Mouse (Mus musculus) stomach, postnatal 0 days (tissue): ENCODE results near the gene Mex3b. TPM values are rescaled to one million over a fixed set of nuclear protein-coding genes. Genes with fewer than 3 reads are reported as not detected.

ENCODE experiments used
- ATAC-seq: fragments of 200-750 bp; cut with Nextera tagmentation; 2 replicates; pipeline ENCODE4 v1.8.0; 2017; ENCODE audit not compliant: low FRiP score, low TSS enrichment
- DNase-seq: peaks from one replicate; pipeline ENCODE4 v3.0.0-alpha.2; 2016; ENCODE audit warnings: low spot score
- H3K27ac ChIP-seq: fragments of 300-500 bp; sonication (generic); replicated peaks from 2 replicates; pipeline ENCODE4 v1.5.1; 2014; ENCODE audit warnings: mild to moderate bottlenecking, control low read depth
- H3K27me3 ChIP-seq: fragments of 300-500 bp; sonication (generic); 2 replicates; pipeline ENCODE4 v1.6.1; 2014; ENCODE audit warnings: low read length; ENCODE audit not compliant: control insufficient read depth, insufficient read depth
- H3K36me3 ChIP-seq: fragments of 300-500 bp; sonication (generic); 2 replicates; pipeline ENCODE4 v1.6.1; 2014; ENCODE audit warnings: low read length, mixed read lengths; ENCODE audit not compliant: control insufficient read depth, insufficient read depth
- H3K4me1 ChIP-seq: fragments of 300-500 bp; sonication (generic); replicated peaks from 2 replicates; pipeline ENCODE4 v1.6.1; 2014; ENCODE audit warnings: antibody characterized with exemption; ENCODE audit not compliant: control insufficient read depth, insufficient read depth
- H3K4me2 ChIP-seq: fragments of 300-500 bp; sonication (generic); replicated peaks from 2 replicates; pipeline ENCODE4 v1.6.1; 2014; ENCODE audit warnings: low read depth, mild to moderate bottlenecking, control low read depth, moderate library complexity
- H3K4me3 ChIP-seq: fragments of 300-500 bp; sonication (generic); 2 replicates; pipeline ENCODE4 v1.5.1; 2014; ENCODE audit warnings: low read depth, low read length, control low read depth
- H3K9ac ChIP-seq: fragments of 300-500 bp; sonication (generic); 2 replicates; pipeline ENCODE4 v1.6.1; 2014; ENCODE audit warnings: mild to moderate bottlenecking, low read length, control low read depth, mixed read lengths
- H3K9me3 ChIP-seq: fragments of 300-500 bp; sonication (generic); 2 replicates; pipeline ENCODE4 v1.6.1; 2016; ENCODE audit warnings: low read length; ENCODE audit not compliant: control insufficient read depth
- CTCF ChIP-seq: IDR thresholded peaks from 2 replicates; pipeline ENCODE4 v1.5.1; 2016; ENCODE audit warnings: antibody characterized with exemption, low read depth, mild to moderate bottlenecking, moderate library complexity
- EP300 ChIP-seq: optimal IDR thresholded peaks from 2 replicates; pipeline ENCODE3; 2016; ENCODE audit warnings: antibody characterized with exemption
- WGBS: fragments of 180-500 bp; shearing (Covaris S2); extraction: QIAGEN DNeasy Blood & Tissue Kit; methylation state at CpG from one replicate; pipeline ENCODE4 v1.1.7; 2014; 5-methylcytosine and 5-hydroxymethylcytosine counted together
- polyA plus RNA-seq: library from polyadenylated mRNA; unstranded; fragments of >200 nt; fragmentation: Nextera tagmentation; extraction: Ambion mirVana; gene quantifications from 2 replicates; pipeline ENCODE4 v1.2.1, GENCODE M21; 2015

The Mex3b gene
- polyA plus RNA-seq, 1 experiment from 2014 or later: 2.8 TPM

- ATAC-seq (no peak), DNase-seq (peak; percentile 42)
- Histone ChIP-seq H3K27ac (no peak overlapping the region), H3K9ac (peak overlapping the region; percentile 77), H3K4me2 (peak overlapping the region; percentile 72), H3K27me3 (no peaks in the 10 kb centered on the region), H3K36me3 (no peaks in the 10 kb centered on the region), H3K9me3 (no peaks in the 10 kb centered on the region), H3K4me3 (peak overlapping the region; percentile 74), H3K4me1 (peaks cover 9% of the 10 kb centered on the region; the same call in 1 of the 2 replicates)
- TF ChIP-seq CTCF: no peak
- TF ChIP-seq EP300: no peak
- whole genome bisulfite sequencing: 18% methylated on average over 56 of the region's 56 CpGs
These were observed 2.4 kb downstream of the Mex3b start for GRCm38 (mm10) chr7:82869231-82870147.

DNA sequence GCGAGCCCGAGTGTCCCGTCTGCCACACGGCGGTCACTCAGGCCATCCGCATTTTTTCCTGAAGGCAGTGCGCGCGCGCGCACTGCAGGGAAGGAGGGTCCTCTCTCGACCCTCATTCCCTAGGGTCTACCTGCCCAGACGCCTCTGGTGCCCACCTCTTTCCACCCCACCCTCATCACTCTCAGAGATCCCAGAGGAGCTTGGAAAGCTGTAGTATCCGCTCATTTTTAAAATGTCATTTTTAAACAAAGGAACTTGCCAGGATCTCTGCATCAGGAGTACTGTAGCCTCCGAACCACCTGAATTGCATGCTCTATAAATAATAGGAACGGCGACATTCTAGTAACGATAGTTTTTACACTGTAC, 3.0 kb downstream of the Mex3b start:
- H3K9me3 ChIP-seq: no peaks in the 10 kb centered on the region
- TF ChIP-seq CTCF: no peak
- TF ChIP-seq EP300: no peak
- peak overlapping the region; percentile 72 for H3K4me2 ChIP-seq
- no peaks in the 10 kb centered on the region for H3K27me3 ChIP-seq
- DNase-seq (no peak), ATAC-seq (no peak)
- peak overlapping the region; percentile 74 for H3K4me3 ChIP-seq
- no peak overlapping the region for H3K27ac ChIP-seq
- no peaks in the 10 kb centered on the region for H3K36me3 ChIP-seq
- H3K9ac ChIP-seq: peak overlapping the region; percentile 48; the same call in 1 of the 2 replicates
- 54% methylated on average over 18 of the region's 18 CpGs for WGBS
- peaks cover 9% of the 10 kb centered on the region; the same call in 1 of the 2 replicates for H3K4me1 ChIP-seq

GRCm38 (mm10) chr7:82876551-82876950, 9.4 kb downstream of the Mex3b start:
- ATAC-seq (no peak), DNase-seq (no peak)
- Histone ChIP-seq H3K27ac (no peak overlapping the region), H3K9ac (no peak overlapping the region), H3K27me3 (no peaks in the 10 kb centered on the region), H3K9me3 (no peaks in the 10 kb centered on the region), H3K4me1 (no peaks in the 10 kb centered on the region), H3K4me3 (no peak overlapping the region), H3K36me3 (no peaks in the 10 kb centered on the region), H3K4me2 (no peak overlapping the region)
- WGBS: 63% methylated on average over 5 of the region's 5 CpGs
- TF ChIP-seq EP300 (no peak), CTCF (no peak)

- H3K4me3 ChIP-seq: no peak overlapping the region
- H3K9me3 ChIP-seq: no peaks in the 10 kb centered on the region
- 89% methylated on average over 5 of the region's 5 CpGs for WGBS
- TF ChIP-seq CTCF (no peak), EP300 (no peak)
- no peak overlapping the region for H3K27ac ChIP-seq
- DNase-seq (no peak), ATAC-seq (no peak)
- no peaks in the 10 kb centered on the region for H3K36me3 ChIP-seq
- no peak overlapping the region for H3K9ac ChIP-seq
- H3K27me3 ChIP-seq: no peaks in the 10 kb centered on the region
- no peaks in the 10 kb centered on the region for H3K4me1 ChIP-seq
- H3K4me2 ChIP-seq: no peak overlapping the region
These were observed 12.9 kb downstream of the Mex3b start for GRCm38 (mm10) chr7:82880016-82880415.

DNA sequence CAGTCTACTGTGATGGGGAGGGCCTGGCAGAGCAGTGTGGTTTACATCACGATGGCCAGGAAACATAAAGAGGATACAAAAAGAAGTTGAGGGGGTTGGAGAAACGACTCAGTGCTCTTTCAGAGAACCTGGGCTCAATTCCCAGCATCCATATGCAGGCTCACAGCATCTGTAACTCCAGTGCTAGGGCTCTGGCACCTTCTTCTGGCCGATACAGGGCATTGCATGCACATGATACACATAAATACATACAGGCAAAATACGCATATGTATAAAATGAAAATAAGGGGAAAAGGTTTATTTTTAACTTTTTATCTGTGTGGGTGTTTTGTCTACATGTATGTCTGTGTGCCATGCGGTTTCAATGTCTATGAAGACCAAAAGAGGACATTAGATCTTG, 13.6 kb downstream of the Mex3b start:
- Histone ChIP-seq H3K4me1 (no peaks in the 10 kb centered on the region), H3K4me2 (no peak overlapping the region), H3K9me3 (no peaks in the 10 kb centered on the region), H3K9ac (no peak overlapping the region), H3K27me3 (no peaks in the 10 kb centered on the region), H3K4me3 (no peak overlapping the region), H3K27ac (no peak overlapping the region), H3K36me3 (no peaks in the 10 kb centered on the region)
- peak; percentile 28; the same call in 1 of the 2 replicates for TF ChIP-seq CTCF
- no peak for TF ChIP-seq EP300
- ATAC-seq: no peak
- DNase-seq: no peak
- WGBS: 91% methylated on average over 5 of the region's 5 CpGs

DNA sequence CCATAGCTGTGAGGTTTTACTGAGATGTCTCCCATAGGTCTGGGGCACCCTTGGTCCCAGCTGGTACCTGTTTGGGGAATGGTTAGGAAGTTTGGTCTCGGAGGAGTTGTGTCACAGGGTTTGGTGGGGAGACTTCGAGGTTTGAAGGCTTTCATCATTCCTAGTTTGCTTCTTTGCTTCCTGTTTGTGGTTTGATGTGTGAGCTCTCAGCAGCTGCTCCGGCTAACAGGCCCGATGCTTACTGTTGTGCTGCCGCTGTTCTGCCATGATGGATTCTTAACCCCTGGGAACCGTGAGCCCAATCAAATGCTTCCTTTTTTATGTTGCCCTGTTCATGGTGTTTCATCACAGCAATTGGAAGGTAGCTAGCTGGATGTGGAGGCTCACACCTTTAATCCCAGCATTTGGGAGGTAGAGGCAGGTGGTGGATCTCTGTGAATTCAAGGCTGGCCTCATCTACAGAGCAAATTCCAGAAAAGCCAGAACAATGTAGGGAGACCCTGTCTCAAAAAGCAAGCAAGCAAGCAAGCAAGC, 23.3 kb downstream of the Mex3b start:
- WGBS: 78% methylated on average over 6 of the region's 6 CpGs

More for the DNA sequence above, 23.3 kb downstream of the Mex3b start:
- no peak overlapping the region for H3K4me2 ChIP-seq
- ATAC-seq (no peak), DNase-seq (no peak)
- H3K36me3 ChIP-seq: no peaks in the 10 kb centered on the region
- no peak overlapping the region for H3K4me3 ChIP-seq
- H3K9me3 ChIP-seq: no peaks in the 10 kb centered on the region
- H3K27ac ChIP-seq: no peak overlapping the region
- no peaks in the 10 kb centered on the region for H3K4me1 ChIP-seq
- H3K9ac ChIP-seq: no peak overlapping the region
- H3K27me3 ChIP-seq: no peaks in the 10 kb centered on the region
- TF ChIP-seq EP300 (no peak), CTCF (no peak)
